Mouse (Mus musculus): Measurements from ENCODE around the gene Chd3. TPM values are rescaled to one million over a fixed set of nuclear protein-coding genes. Genes with fewer than 3 reads are reported as not detected.

The Chd3 gene
- polyA plus RNA-seq, 1 experiment: 25.7 TPM

GRCm38 (mm10) chr11:69403691-69404594, 34.7 kb upstream of the Chd3 start:
- no peak for TF ChIP-seq EP300 (IDR thresholded peaks at IDR 0.05; ENCODE audit: insufficient read depth, low read depth, low read length)
- no peaks in the 10 kb centered on the region for H3K27me3 ChIP-seq (ENCODE audit: control insufficient read depth, insufficient read depth, low read length, poor library complexity, severe bottlenecking)
- H3K4me3 ChIP-seq (ENCODE audit: low read depth, low read length): peak overlapping the region; percentile 33
- no peaks in the 10 kb centered on the region for H3K4me1 ChIP-seq (ENCODE audit: control insufficient read depth, insufficient read depth, low read length)
- H3K9me3 ChIP-seq (replicated peaks; ENCODE audit: control insufficient read depth, insufficient read depth, low read length, poor library complexity, severe bottlenecking): no peaks in the 10 kb centered on the region
- H3K9ac ChIP-seq (ENCODE audit: low read depth, poor library complexity, severe bottlenecking): peak overlapping the region; percentile 43
- no peaks in the 10 kb centered on the region for H3K36me3 ChIP-seq (ENCODE audit: control insufficient read depth, insufficient read depth, low read length, poor library complexity, severe bottlenecking)
- H3K27ac ChIP-seq (ENCODE audit: insufficient read depth, low read length): no peak overlapping the region

- TF ChIP-seq CTCF (IDR thresholded peaks at IDR 0.05; ENCODE audit: low read depth, low read length) (no peak), EP300 (IDR thresholded peaks at IDR 0.05; ENCODE audit: insufficient read depth, low read depth, low read length) (no peak), POLR2A (IDR thresholded peaks at IDR 0.05; ENCODE audit: insufficient read depth, low read length) (no peak)
- no peaks in the 10 kb centered on the region for H3K4me1 ChIP-seq (ENCODE audit: control insufficient read depth, insufficient read depth, low read length)
- no peak overlapping the region for H3K27ac ChIP-seq (ENCODE audit: insufficient read depth, low read length)
- no peak overlapping the region for H3K9ac ChIP-seq (ENCODE audit: low read depth, poor library complexity, severe bottlenecking)
- no peaks in the 10 kb centered on the region for H3K27me3 ChIP-seq (ENCODE audit: control insufficient read depth, insufficient read depth, low read length, poor library complexity, severe bottlenecking)
- no peaks in the 10 kb centered on the region for H3K36me3 ChIP-seq (ENCODE audit: control insufficient read depth, insufficient read depth, low read length, poor library complexity, severe bottlenecking)
- no peaks in the 10 kb centered on the region for H3K9me3 ChIP-seq (replicated peaks; ENCODE audit: control insufficient read depth, insufficient read depth, low read length, poor library complexity, severe bottlenecking)
- H3K4me3 ChIP-seq (ENCODE audit: low read depth, low read length): no peak overlapping the region
Measured at GRCm38 (mm10) chr11:69401987-69402386, 32.8 kb upstream of the Chd3 start.

GRCm38 (mm10) chr11:69401210-69401637, 32.0 kb upstream of the Chd3 start:
- Histone ChIP-seq H3K9ac (ENCODE audit: low read depth, poor library complexity, severe bottlenecking) (no peak overlapping the region), H3K27me3 (ENCODE audit: control insufficient read depth, insufficient read depth, low read length, poor library complexity, severe bottlenecking) (no peaks in the 10 kb centered on the region), H3K4me1 (ENCODE audit: control insufficient read depth, insufficient read depth, low read length) (no peaks in the 10 kb centered on the region), H3K27ac (ENCODE audit: insufficient read depth, low read length) (no peak overlapping the region), H3K4me3 (ENCODE audit: low read depth, low read length) (peak overlapping the region; percentile 25), H3K9me3 (replicated peaks; ENCODE audit: control insufficient read depth, insufficient read depth, low read length, poor library complexity, severe bottlenecking) (no peaks in the 10 kb centered on the region), H3K36me3 (ENCODE audit: control insufficient read depth, insufficient read depth, low read length, poor library complexity, severe bottlenecking) (no peaks in the 10 kb centered on the region)
- TF ChIP-seq POLR2A (IDR thresholded peaks at IDR 0.05; ENCODE audit: insufficient read depth, low read length): peak; percentile 89
- peak; percentile 91 for TF ChIP-seq CTCF (IDR thresholded peaks at IDR 0.05; ENCODE audit: low read depth, low read length)
- peak; percentile 70; the same call in 1 of the 2 replicates for TF ChIP-seq EP300 (IDR thresholded peaks at IDR 0.05; ENCODE audit: insufficient read depth, low read depth, low read length)

- Histone ChIP-seq H3K36me3 (ENCODE audit: control insufficient read depth, insufficient read depth, low read length, poor library complexity, severe bottlenecking) (no peaks in the 10 kb centered on the region), H3K9ac (ENCODE audit: low read depth, poor library complexity, severe bottlenecking) (no peak overlapping the region; the same call in 1 of the 2 replicates), H3K4me1 (ENCODE audit: control insufficient read depth, insufficient read depth, low read length) (no peaks in the 10 kb centered on the region)
Measured at GRCm38 (mm10) chr11:69400083-69400850, 31.1 kb upstream of the Chd3 start.

GRCm38 (mm10) chr11:69399201-69400082, 30.2 kb upstream of the Chd3 start:
- H3K27me3 ChIP-seq (ENCODE audit: control insufficient read depth, insufficient read depth, low read length, poor library complexity, severe bottlenecking): no peaks in the 10 kb centered on the region
- H3K36me3 ChIP-seq (ENCODE audit: control insufficient read depth, insufficient read depth, low read length, poor library complexity, severe bottlenecking): no peaks in the 10 kb centered on the region
- peak overlapping the region; percentile 41 for H3K4me3 ChIP-seq (ENCODE audit: low read depth, low read length)
- H3K9me3 ChIP-seq (replicated peaks; ENCODE audit: control insufficient read depth, insufficient read depth, low read length, poor library complexity, severe bottlenecking): no peaks in the 10 kb centered on the region
- no peak overlapping the region for H3K27ac ChIP-seq (ENCODE audit: insufficient read depth, low read length)
- H3K4me1 ChIP-seq (ENCODE audit: control insufficient read depth, insufficient read depth, low read length): no peaks in the 10 kb centered on the region
- H3K9ac ChIP-seq (ENCODE audit: low read depth, poor library complexity, severe bottlenecking): peak overlapping the region; percentile 65
- no peak for TF ChIP-seq EP300 (IDR thresholded peaks at IDR 0.05; ENCODE audit: insufficient read depth, low read depth, low read length)
- TF ChIP-seq POLR2A (IDR thresholded peaks at IDR 0.05; ENCODE audit: insufficient read depth, low read length): no peak
- TF ChIP-seq CTCF (IDR thresholded peaks at IDR 0.05; ENCODE audit: low read depth, low read length): no peak

More at GRCm38 (mm10) chr11:69400083-69400850, 31.1 kb upstream of the Chd3 start:
- no peaks in the 10 kb centered on the region for H3K9me3 ChIP-seq (replicated peaks; ENCODE audit: control insufficient read depth, insufficient read depth, low read length, poor library complexity, severe bottlenecking)
- no peak for TF ChIP-seq POLR2A (IDR thresholded peaks at IDR 0.05; ENCODE audit: insufficient read depth, low read length)
- TF ChIP-seq CTCF (IDR thresholded peaks at IDR 0.05; ENCODE audit: low read depth, low read length): no peak
- no peak for TF ChIP-seq EP300 (IDR thresholded peaks at IDR 0.05; ENCODE audit: insufficient read depth, low read depth, low read length)
- H3K27me3 ChIP-seq (ENCODE audit: control insufficient read depth, insufficient read depth, low read length, poor library complexity, severe bottlenecking): no peaks in the 10 kb centered on the region
- H3K27ac ChIP-seq (ENCODE audit: insufficient read depth, low read length): no peak overlapping the region
- peak overlapping the region; percentile 41 for H3K4me3 ChIP-seq (ENCODE audit: low read depth, low read length)

Measured in ES-Bruce4 (cell line).